Mouse (Mus musculus): ENCODE results near the gene Lhfp.
A peak's percentile ranks its signal among the peaks of the same experiment; 100 is the strongest.
"Not testable (repeated sequence)": the region's sequence is repeated elsewhere in the genome, so short reads cannot be mapped to it uniquely, and the experiment has no call there.

Gene Lhfp

GRCm38 (mm10) chr3:53213746-53214271 lies 172.5 kb downstream of the Lhfp start:
- DNase-seq (ENCODE audit: low spot score in 2 of 2), result no peak

- DNase-seq (ENCODE audit: low spot score in 2 of 2), result no peak
Observed at GRCm38 (mm10) chr3:53214386-53214785, 173.1 kb downstream of the Lhfp start.

- no peak for DNase-seq (ENCODE audit: low spot score in 2 of 2)
Observed at GRCm38 (mm10) chr3:53217697-53218096, 176.4 kb downstream of the Lhfp start.

- DNase-seq (ENCODE audit: low spot score in 2 of 2), result no peak
Observed at GRCm38 (mm10) chr3:53221531-53222272, 180.4 kb downstream of the Lhfp start.

- DNase-seq (ENCODE audit: low spot score in 2 of 2), result no peak
Observed at GRCm38 (mm10) chr3:53224141-53224540, 182.8 kb downstream of the Lhfp start.

- DNase-seq (ENCODE audit: low spot score in 2 of 2), result no peak
Observed at GRCm38 (mm10) chr3:53225774-53226173, 184.4 kb downstream of the Lhfp start.

- no peak for DNase-seq (ENCODE audit: low spot score in 2 of 2)
Observed at GRCm38 (mm10) chr3:53226223-53226622, 184.9 kb downstream of the Lhfp start.

GRCm38 (mm10) chr3:53227866-53228265 lies 186.5 kb downstream of the Lhfp start:
- DNase-seq (ENCODE audit: low spot score in 2 of 2), result no peak

- no peak for DNase-seq (ENCODE audit: low spot score in 2 of 2)
Observed at GRCm38 (mm10) chr3:53230562-53230961, 189.2 kb downstream of the Lhfp start.

- DNase-seq (ENCODE audit: low spot score in 2 of 2), result no peak
Observed at GRCm38 (mm10) chr3:53231112-53231511, 189.8 kb downstream of the Lhfp start.

GRCm38 (mm10) chr3:53232411-53232810 lies 191.1 kb downstream of the Lhfp start:
- not testable (repeated sequence) for DNase-seq (ENCODE audit: low spot score in 2 of 2)

GRCm38 (mm10) chr3:53234689-53235088 lies 193.4 kb downstream of the Lhfp start:
- DNase-seq (ENCODE audit: low spot score in 2 of 2), result no peak

GRCm38 (mm10) chr3:53236471-53236870 lies 195.1 kb downstream of the Lhfp start:
- peak; percentile 19 to 26 for DNase-seq (ENCODE audit: low spot score in 2 of 2)

GRCm38 (mm10) chr3:53240150-53240549 lies 198.8 kb downstream of the Lhfp start:
- no peak for DNase-seq (ENCODE audit: low spot score in 2 of 2)

GRCm38 (mm10) chr3:53245571-53246208 lies 204.4 kb downstream of the Lhfp start:
- DNase-seq (ENCODE audit: low spot score in 2 of 2), result no peak

- DNase-seq (ENCODE audit: low spot score in 2 of 2), result no peak
Observed at GRCm38 (mm10) chr3:53247102-53247501, 205.8 kb downstream of the Lhfp start.

- DNase-seq (ENCODE audit: low spot score in 2 of 2), result no peak
Observed at GRCm38 (mm10) chr3:53248158-53248874, 207.0 kb downstream of the Lhfp start.

- no peak for DNase-seq (ENCODE audit: low spot score in 2 of 2)
Observed at GRCm38 (mm10) chr3:53252556-53252955, 211.2 kb downstream of the Lhfp start.

GRCm38 (mm10) chr3:53253223-53253832 lies 212.0 kb downstream of the Lhfp start:
- DNase-seq (ENCODE audit: low spot score in 2 of 2), result no peak

- DNase-seq (ENCODE audit: low spot score in 2 of 2), result no peak
Observed at GRCm38 (mm10) chr3:53258657-53259158, 217.4 kb downstream of the Lhfp start.

- DNase-seq (ENCODE audit: low spot score in 2 of 2), result no peak
Observed at GRCm38 (mm10) chr3:53266116-53266515, 224.8 kb downstream of the Lhfp start.

- DNase-seq (ENCODE audit: low spot score in 2 of 2), result no peak
Observed at GRCm38 (mm10) chr3:53267046-53267445, 225.7 kb downstream of the Lhfp start.
